In the genomic region with DNA sequence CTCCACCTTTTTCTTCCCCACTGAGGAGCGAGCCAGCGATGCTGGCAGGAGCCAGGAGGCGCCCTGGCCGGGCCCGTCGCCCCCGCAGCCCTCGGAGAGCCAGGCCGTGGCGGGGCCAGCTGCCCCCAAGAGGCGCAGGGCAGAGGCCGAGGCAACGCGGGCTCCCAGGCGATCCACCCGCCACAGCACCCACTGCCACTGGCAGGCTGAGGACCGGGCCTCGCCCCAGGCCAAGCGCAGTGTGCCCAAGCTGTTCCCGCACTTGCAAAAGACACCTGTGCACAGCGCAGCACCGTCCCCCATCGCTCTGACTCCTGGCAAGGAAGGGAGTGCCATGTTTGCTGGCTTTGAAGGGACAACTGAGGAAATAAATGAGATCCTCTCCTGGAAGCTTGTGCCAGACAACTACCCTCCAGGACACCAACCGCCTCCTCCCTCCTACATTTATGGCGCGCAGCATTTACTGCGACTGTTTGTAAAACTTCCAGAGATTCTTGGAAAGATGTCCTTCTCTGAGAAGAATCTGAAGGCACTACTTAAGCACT, we compare ENCODE assay signal across 8 mouse cellular contexts. TPM values are rescaled to one million over a fixed set of nuclear protein-coding genes. Genes with fewer than 3 reads are reported as not detected.
DNase-seq lines count a peak whose midpoint lies in the region; ATAC-seq lines count a peak whose summit lies in the region.

No protein-coding gene starts in this region.

- H3K27me3 ChIP-seq in forebrain, embryonic 16.5 days (replicated peaks; ENCODE audit: control insufficient read depth, insufficient read depth, low read length): no peaks in the 10 kb centered on the region
- H3K27me3 ChIP-seq in midbrain, embryonic 11.5 days (ENCODE audit: control insufficient read depth, insufficient read depth, low read length): no peaks in the 10 kb centered on the region

- peak overlapping the region; percentile 95 for H3K4me2 ChIP-seq in forebrain, embryonic 16.5 days (ENCODE audit: low read length)
- H3K4me2 ChIP-seq in midbrain, embryonic 11.5 days: peak overlapping the region; percentile 66

- ATAC-seq in cerebellum, adult (ENCODE audit: insufficient number of reproducible peaks, low FRiP score, low TSS enrichment): peak; percentile 81
- peak; percentile 77 for ATAC-seq in forebrain, embryonic 16.5 days
- peak; percentile 78 for ATAC-seq in midbrain, embryonic 11.5 days (ENCODE audit: low FRiP score)

- WGBS in forebrain, embryonic 16.5 days: 14% methylated on average over 26 of the region's 27 CpGs
- WGBS in midbrain, embryonic 11.5 days: 16% methylated on average over 26 of the region's 27 CpGs

- peak overlapping the region; percentile 93 for H3K9ac ChIP-seq in forebrain, embryonic 16.5 days (replicated peaks; ENCODE audit: low read depth, low read length)
- peak overlapping the region; percentile 84 for H3K9ac ChIP-seq in midbrain, embryonic 11.5 days (ENCODE audit: low read length)

- no peaks in the 10 kb centered on the region for H3K9me3 ChIP-seq in forebrain, embryonic 16.5 days (ENCODE audit: control insufficient read depth, low read length)
- no peaks in the 10 kb centered on the region for H3K9me3 ChIP-seq in midbrain, embryonic 11.5 days (ENCODE audit: control insufficient read depth, low read length)

- peak overlapping the region; percentile 76 for H3K4me3 ChIP-seq in forebrain, embryonic 16.5 days (replicated peaks; ENCODE audit: low read length)
- H3K4me3 ChIP-seq in midbrain, embryonic 11.5 days (ENCODE audit: low read depth, low read length): peak overlapping the region; percentile 51

- peaks cover 9% of the 10 kb centered on the region for H3K4me1 ChIP-seq in forebrain, embryonic 16.5 days (replicated peaks; ENCODE audit: control insufficient read depth, insufficient read depth, low read length)
- H3K4me1 ChIP-seq in midbrain, embryonic 11.5 days (ENCODE audit: control insufficient read depth, insufficient read depth, low read length): no peaks in the 10 kb centered on the region; the same call in 1 of the 2 replicates

- DNase-seq in cerebellum, adult 11-12 months: no peak
- peak; percentile 49 for DNase-seq in right cerebral cortex, adult 18-20 months
- DNase-seq in right cerebral cortex, postnatal 25 days: no peak
- peak; percentile 25 for DNase-seq in layer of hippocampus, adult 9-11 months
- DNase-seq in midbrain, embryonic 11.5 days (ENCODE audit: low spot score, missing footprints): no peak
- peak; percentile 25 for DNase-seq in thymus, postnatal 0 days (ENCODE audit: low spot score)

- H3K36me3 ChIP-seq in forebrain, embryonic 16.5 days (ENCODE audit: control insufficient read depth, insufficient read depth): no peaks in the 10 kb centered on the region
- H3K36me3 ChIP-seq in midbrain, embryonic 11.5 days (ENCODE audit: control insufficient read depth, insufficient read depth, low read length): no peaks in the 10 kb centered on the region

- H3K27ac ChIP-seq in forebrain, embryonic 16.5 days (ENCODE audit: low read length): peak overlapping the region; percentile 91
- H3K27ac ChIP-seq in midbrain, embryonic 11.5 days (ENCODE audit: low read depth, low read length): peak overlapping the region; percentile 72; the same call in 1 of the 2 replicates

RNA-seq across cellular contexts. Expression of a gene that starts 9.0 kb away (rescaled TPM):
- polyA plus RNA-seq in forebrain, embryonic 16.5 days (2015; fragmentation: Nextera tagmentation; extraction: Ambion mirVana): 10.8 TPM in 2 replicates
- 5.4 and 7.5 TPM in 2 replicates for polyA plus RNA-seq in midbrain, embryonic 11.5 days (2014; fragmentation: Nextera tagmentation; extraction: Ambion mirVana)
- polyA plus RNA-seq in thymus, postnatal 0 days (2015; fragmentation: Nextera tagmentation; extraction: Ambion mirVana): 8.6 and 9.4 TPM in 2 replicates

Comparison
In these comparisons a context has a peak if more than half of its experiments do, and no peak if none do; other contexts are left out.
1. DNase-seq: peak in right cerebral cortex, adult 18-20 months (single experiment), layer of hippocampus, adult 9-11 months (single experiment) and thymus, postnatal 0 days (single experiment); none in cerebellum, adult 11-12 months (single experiment), right cerebral cortex, postnatal 25 days (single experiment) and midbrain, embryonic 11.5 days (single experiment).
2. Peak in every context shown above with its lines, with median percentiles within 50 percentile points of each other: ATAC-seq.